ENCODE assay signal across 11 mouse cellular contexts in genomic region chr12:107999751-108000714, GRCm38 (mm10). TPM values are rescaled to one million over a fixed set of nuclear protein-coding genes. Genes with fewer than 3 reads are reported as not detected.
DNase-seq lines count a peak whose midpoint lies in the region; ATAC-seq and TF ChIP-seq lines count a peak whose summit lies in the region.
"Had no signal": no experiment of that assay in that cellular context is flagged by ENCODE, and none has a peak within 500 bp of the region (broad histone marks: within the 10 kb centered on the region; RNA-seq: fewer than 3 reads in every experiment).

No protein-coding gene starts in this region.

- H3K27me3 ChIP-seq in neural tube, embryonic 11.5 days (ENCODE audit: control insufficient read depth, insufficient read depth, low read length), result peaks cover 8% of the 10 kb centered on the region
- H3K27me3 ChIP-seq in hindbrain, embryonic 12.5 days, result peaks cover 9% of the 10 kb centered on the region; the same call in 1 of the 2 replicates
- H3K27me3 ChIP-seq in midbrain, embryonic 10.5 days (ENCODE audit: low read depth, poor library complexity, severe bottlenecking), result peaks cover 77% of the 10 kb centered on the region
- no peaks in the 10 kb centered on the region for H3K27me3 ChIP-seq in stomach, postnatal 0 days (ENCODE audit: control insufficient read depth, insufficient read depth, low read length)
- peaks cover 65% of the 10 kb centered on the region for H3K27me3 ChIP-seq in liver, embryonic 11.5 days (replicated peaks; ENCODE audit: control insufficient read depth, insufficient read depth, low read length)
- H3K27me3 ChIP-seq: CH12.LX had no signal

- H3K9ac ChIP-seq in neural tube, embryonic 11.5 days (ENCODE audit: low read length), result peak overlapping the region; percentile 41; the same call in 1 of the 2 replicates
- peak overlapping the region; percentile 95 for H3K9ac ChIP-seq in hindbrain, embryonic 12.5 days
- no peak overlapping the region for H3K9ac ChIP-seq in stomach, postnatal 0 days (ENCODE audit: low read length)
- H3K9ac ChIP-seq in liver, embryonic 11.5 days (ENCODE audit: low read depth, low read length), result no peak overlapping the region
- H3K9ac ChIP-seq: lung, embryonic 15.5 days had no signal

- no peak for ATAC-seq in neural tube, embryonic 11.5 days (ENCODE audit: insufficient read depth, low FRiP score, low TSS enrichment)
- ATAC-seq in hindbrain, embryonic 12.5 days (ENCODE audit: low FRiP score), result no peak
- no peak for ATAC-seq in stomach, postnatal 0 days (ENCODE audit: low FRiP score, low TSS enrichment)
- no peak for ATAC-seq in liver, embryonic 11.5 days (replicated peaks; ENCODE audit: low FRiP score)

- 74% methylated on average over 15 of the region's 15 CpGs for WGBS in neural tube, embryonic 11.5 days
- 71% methylated on average over 15 of the region's 15 CpGs for WGBS in hindbrain, embryonic 12.5 days
- WGBS in midbrain, embryonic 10.5 days, result 77% methylated on average over 15 of the region's 15 CpGs
- 64% methylated on average over 15 of the region's 15 CpGs for WGBS in stomach, postnatal 0 days
- WGBS in liver, embryonic 11.5 days, result 60% methylated on average over 15 of the region's 15 CpGs

- no peak for DNase-seq in neural tube, embryonic 11.5 days (ENCODE audit: low spot score)
- no peak for DNase-seq in neural tube, embryonic 10.5 days (ENCODE audit: extremely low spot score, low spot score)
- no peak for DNase-seq in midbrain, embryonic 10.5 days (ENCODE audit: low spot score)
- no peak for DNase-seq in stomach, postnatal 0 days (ENCODE audit: low spot score)
- no peak for DNase-seq in liver, embryonic 11.5 days (ENCODE audit: low spot score)
- no peak for DNase-seq in frontal cortex, postnatal 36 days (ENCODE audit: low spot score in 2 of 2)
- DNase-seq in gastrocnemius, postnatal 4 days (ENCODE audit: low spot score in 2 of 2), result no peak

- H3K9me3 ChIP-seq in neural tube, embryonic 11.5 days (ENCODE audit: control insufficient read depth, low read length), result no peaks in the 10 kb centered on the region
- H3K9me3 ChIP-seq in hindbrain, embryonic 12.5 days (replicated peaks), result no peaks in the 10 kb centered on the region
- H3K9me3 ChIP-seq in midbrain, embryonic 10.5 days (replicated peaks), result no peaks in the 10 kb centered on the region
- no peaks in the 10 kb centered on the region for H3K9me3 ChIP-seq in stomach, postnatal 0 days (ENCODE audit: control insufficient read depth, low read length)
- H3K9me3 ChIP-seq in liver, embryonic 11.5 days (ENCODE audit: control insufficient read depth, low read length), result no peaks in the 10 kb centered on the region
- H3K9me3 ChIP-seq: lung, embryonic 15.5 days had no signal

- TF ChIP-seq CTCF in stomach, postnatal 0 days (IDR thresholded peaks at IDR 0.05; ENCODE audit: low read depth), result no peak

- peak overlapping the region; percentile 89 for H3K4me3 ChIP-seq in neural tube, embryonic 11.5 days (ENCODE audit: low read depth, low read length)
- peak overlapping the region; percentile 90 for H3K4me3 ChIP-seq in hindbrain, embryonic 12.5 days
- peak overlapping the region; percentile 86; the same call in 1 of the 2 replicates for H3K4me3 ChIP-seq in midbrain, embryonic 10.5 days
- peak overlapping the region; percentile 59; the same call in 1 of the 2 replicates for H3K4me3 ChIP-seq in stomach, postnatal 0 days (ENCODE audit: low read depth, low read length)
- no peak overlapping the region for H3K4me3 ChIP-seq in liver, embryonic 11.5 days (ENCODE audit: low read depth, low read length)
- H3K4me3 ChIP-seq: erythroblast, embryonic 14.5 days; lung, embryonic 15.5 days had no signal

- H3K4me1 ChIP-seq in neural tube, embryonic 11.5 days (ENCODE audit: control insufficient read depth, insufficient read depth, low read length), result peaks cover 16% of the 10 kb centered on the region
- peaks cover 59% of the 10 kb centered on the region for H3K4me1 ChIP-seq in hindbrain, embryonic 12.5 days
- H3K4me1 ChIP-seq in midbrain, embryonic 10.5 days, result peaks cover 50% of the 10 kb centered on the region
- H3K4me1 ChIP-seq in stomach, postnatal 0 days (replicated peaks; ENCODE audit: control insufficient read depth, insufficient read depth), result no peaks in the 10 kb centered on the region
- no peaks in the 10 kb centered on the region; the same call in 1 of the 2 replicates for H3K4me1 ChIP-seq in liver, embryonic 11.5 days (replicated peaks; ENCODE audit: control insufficient read depth, insufficient read depth, low read length)

- no peak overlapping the region for H3K27ac ChIP-seq in neural tube, embryonic 11.5 days (ENCODE audit: low read depth, low read length)
- H3K27ac ChIP-seq in hindbrain, embryonic 12.5 days, result peak overlapping the region; percentile 98; the same call in 1 of the 2 replicates
- no peak overlapping the region for H3K27ac ChIP-seq in midbrain, embryonic 10.5 days (replicated peaks)
- H3K27ac ChIP-seq in stomach, postnatal 0 days (replicated peaks), result no peak overlapping the region
- H3K27ac ChIP-seq in liver, embryonic 11.5 days (ENCODE audit: low read depth, low read length), result no peak overlapping the region
- H3K27ac ChIP-seq: lung, embryonic 15.5 days had no signal

- peak overlapping the region; percentile 87 for H3K4me2 ChIP-seq in neural tube, embryonic 11.5 days (ENCODE audit: low read depth)
- H3K4me2 ChIP-seq in hindbrain, embryonic 12.5 days (replicated peaks), result peak overlapping the region; percentile 67
- H3K4me2 ChIP-seq in stomach, postnatal 0 days (replicated peaks; ENCODE audit: low read depth), result peak overlapping the region; percentile 92
- no peak overlapping the region for H3K4me2 ChIP-seq in liver, embryonic 11.5 days
- H3K4me2 ChIP-seq: lung, embryonic 15.5 days had no signal

- TF ChIP-seq EP300 in stomach, postnatal 0 days (optimal IDR thresholded peaks at IDR 0.05), result no peak

- H3K36me3 ChIP-seq in neural tube, embryonic 11.5 days (ENCODE audit: control insufficient read depth, insufficient read depth, low read length), result no peaks in the 10 kb centered on the region
- no peaks in the 10 kb centered on the region for H3K36me3 ChIP-seq in hindbrain, embryonic 12.5 days
- no peaks in the 10 kb centered on the region for H3K36me3 ChIP-seq in midbrain, embryonic 10.5 days
- H3K36me3 ChIP-seq in stomach, postnatal 0 days (ENCODE audit: control insufficient read depth, insufficient read depth, low read length), result no peaks in the 10 kb centered on the region
- H3K36me3 ChIP-seq in liver, embryonic 11.5 days (ENCODE audit: control insufficient read depth, insufficient read depth, low read length), result no peaks in the 10 kb centered on the region
- H3K36me3 ChIP-seq: lung, embryonic 15.5 days had no signal

RNA-seq across cellular contexts. Expression of gene Bcl11b, which starts 3.4 kb away (rescaled TPM):
- 9.4 and 9.5 TPM in 2 replicates for polyA plus RNA-seq in neural tube, embryonic 11.5 days (2014; fragmentation: Nextera tagmentation; extraction: Ambion mirVana)
- polyA plus RNA-seq in hindbrain, embryonic 12.5 days (2016; fragmentation: Nextera tagmentation; extraction: Ambion mirVana), result 25.9 and 37.1 TPM in 2 replicates
- 2.5 and 3.9 TPM in 2 replicates for polyA plus RNA-seq in midbrain, embryonic 10.5 days (2016; fragmentation: Nextera tagmentation; extraction: Ambion mirVana)
- 4.6 TPM in 2 replicates for polyA plus RNA-seq in stomach, postnatal 0 days (2015; fragmentation: Nextera tagmentation; extraction: Ambion mirVana)
- polyA plus RNA-seq in liver, embryonic 11.5 days (2014; fragmentation: Nextera tagmentation; extraction: Ambion mirVana), result 0.53 and 0.90 TPM in 2 replicates
- under 1 TPM; 0.54 to 0.56 TPM for total RNA-seq in gastrocnemius, postnatal 4 days (2021)
- total RNA-seq: CH12.LX had no signal
- polyA plus RNA-seq: erythroblast, embryonic 14.5 days had no signal

Comparison
In these comparisons a context has a peak if more than half of its experiments do, and no peak if none do; other contexts are left out.
1. H3K9ac ChIP-seq: peak in neural tube, embryonic 11.5 days (single experiment) and hindbrain, embryonic 12.5 days (single experiment); none in stomach, postnatal 0 days (single experiment) and liver, embryonic 11.5 days (single experiment).